Mouse (Mus musculus): ENCODE measurements around the gene Cdk13.
A peak's percentile ranks its signal among the peaks of the same experiment; 100 is the strongest.

The Cdk13 gene

DNA sequence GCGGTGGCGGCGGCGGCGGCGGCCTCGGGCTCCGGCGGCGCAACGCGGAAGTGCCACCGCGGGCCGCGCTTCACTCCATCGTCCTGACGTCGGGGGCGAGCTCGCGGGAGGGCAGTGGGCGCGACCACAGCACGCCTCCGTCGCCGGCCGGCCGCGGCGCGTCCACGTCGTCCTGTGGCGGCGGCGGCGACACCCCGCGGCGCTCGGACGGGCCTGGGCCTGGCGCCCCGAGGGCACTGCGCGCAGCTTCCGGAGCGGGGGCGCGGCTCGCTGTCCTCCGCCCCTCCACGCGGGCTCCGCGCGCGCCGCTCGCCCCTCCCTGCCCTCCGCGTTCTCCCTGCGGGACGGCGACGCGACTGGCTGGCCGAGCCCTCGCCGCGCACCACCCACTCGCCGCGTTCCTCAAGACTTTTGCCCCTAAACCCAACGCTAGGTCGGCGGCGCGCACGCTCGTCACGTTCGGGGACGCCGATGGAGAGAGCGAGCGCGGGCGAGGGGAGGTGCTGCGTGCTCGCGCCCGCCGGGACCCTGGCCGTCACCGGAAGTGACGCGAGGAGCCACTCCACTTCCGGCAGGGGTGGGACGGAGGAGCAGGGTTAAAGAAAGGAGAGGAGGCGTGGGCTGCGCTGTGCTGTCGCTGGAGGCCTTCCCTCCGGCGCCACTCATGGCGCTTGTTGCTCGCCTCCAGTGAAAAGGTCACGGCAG is at the start of gene Cdk13:
Gene Cdk13 (minus strand): TSS at position 189 of the 705 bp plus-strand sequence.
- peak; percentile 100 for DNase-seq (ENCODE audit: low read depth, low spot score)

DNA sequence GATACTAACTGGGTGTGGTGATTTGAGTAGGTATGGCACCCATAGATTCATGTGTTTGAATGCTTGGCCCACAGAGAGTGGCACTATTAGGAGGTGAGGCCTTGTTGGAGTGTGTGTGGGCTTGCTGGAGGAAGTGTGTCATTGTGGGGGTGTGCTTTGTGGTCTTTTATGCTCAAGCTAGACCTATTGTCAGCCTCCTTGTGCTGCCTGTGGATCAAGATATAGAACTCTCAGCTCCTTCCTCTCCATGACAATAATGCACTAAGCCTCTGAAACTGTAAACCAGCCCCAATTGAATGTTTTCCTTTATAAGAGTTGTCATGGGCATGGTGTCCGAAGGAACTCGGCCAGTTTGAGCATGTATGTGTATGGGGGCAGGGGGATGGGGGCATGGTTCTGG is 38.4 kb upstream of the Cdk13 start:
- DNase-seq (ENCODE audit: low read depth, low spot score) = no peak

GRCm38 (mm10) chr13:17842756-17843155 is 37.9 kb upstream of the Cdk13 start:
- DNase-seq (ENCODE audit: low read depth, low spot score) = no peak

GRCm38 (mm10) chr13:17839137-17839536 is 34.2 kb upstream of the Cdk13 start:
- no peak for DNase-seq (ENCODE audit: low read depth, low spot score)

DNA sequence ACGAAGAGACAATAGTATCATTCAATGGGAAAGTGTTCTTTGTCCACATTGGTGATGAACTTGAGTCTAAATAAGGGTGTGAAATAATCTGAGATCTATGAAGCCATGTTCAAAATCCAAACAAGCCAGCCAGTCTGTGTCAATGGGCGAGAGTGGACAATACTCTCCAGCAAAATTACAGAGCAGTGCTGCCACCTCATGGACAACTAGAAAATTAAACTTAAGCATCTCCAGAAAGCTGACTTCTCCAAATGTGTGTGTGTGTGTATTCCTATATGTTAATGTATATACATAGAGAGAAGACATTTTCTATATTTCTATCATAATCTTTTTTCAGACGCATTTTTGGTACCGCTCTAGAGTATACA is 33.6 kb upstream of the Cdk13 start:
- peak; percentile 77 for DNase-seq (ENCODE audit: low read depth, low spot score)

GRCm38 (mm10) chr13:17837610-17838483 is 33.0 kb upstream of the Cdk13 start:
- DNase-seq (ENCODE audit: low read depth, low spot score) = peak; percentile 37

DNA sequence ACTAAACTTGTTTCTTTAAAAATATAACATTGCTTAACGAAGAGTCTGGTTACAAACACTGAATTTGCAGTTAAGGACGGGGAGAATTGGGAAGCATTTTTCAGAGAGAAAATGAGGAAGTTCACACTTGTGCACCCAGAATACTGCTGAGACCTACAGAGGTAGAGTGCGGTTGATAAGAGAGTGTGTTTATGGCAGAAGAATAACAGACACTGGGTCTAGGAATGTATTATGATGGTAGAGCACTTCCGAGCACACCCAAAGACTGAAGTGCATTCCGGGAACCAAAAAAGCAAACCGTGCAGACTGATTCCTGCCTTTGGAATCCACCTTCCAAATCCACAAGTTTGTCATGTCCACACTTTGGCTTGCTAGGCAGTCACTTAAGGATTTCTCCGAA is 31.9 kb upstream of the Cdk13 start:
- no peak for DNase-seq (ENCODE audit: low read depth, low spot score)

- no peak for DNase-seq (ENCODE audit: low read depth, low spot score)
These were observed 28.0 kb upstream of the Cdk13 start for GRCm38 (mm10) chr13:17832940-17833339.

- DNase-seq (ENCODE audit: low read depth, low spot score) = no peak
These were observed 12.3 kb upstream of the Cdk13 start for GRCm38 (mm10) chr13:17817226-17817625.

DNA sequence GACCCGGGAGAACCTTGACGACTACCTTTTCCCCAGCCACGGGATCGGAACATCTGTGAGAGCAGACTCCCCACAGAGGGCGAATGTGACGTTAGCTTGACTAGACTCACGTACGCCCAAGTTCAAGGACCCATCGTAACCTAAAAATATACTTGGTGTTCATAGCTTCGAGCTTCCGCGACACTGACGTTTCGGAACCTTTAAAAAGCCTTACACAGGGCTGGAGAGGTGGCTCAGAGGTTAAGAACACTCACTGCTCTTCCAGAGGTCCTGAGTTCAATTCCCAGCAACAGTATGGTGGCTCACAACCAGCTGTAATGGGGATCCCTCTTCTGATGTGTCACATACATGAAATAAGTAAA is 698 bp upstream of the Cdk13 start:
- DNase-seq (ENCODE audit: low read depth, low spot score) = no peak

DNA sequence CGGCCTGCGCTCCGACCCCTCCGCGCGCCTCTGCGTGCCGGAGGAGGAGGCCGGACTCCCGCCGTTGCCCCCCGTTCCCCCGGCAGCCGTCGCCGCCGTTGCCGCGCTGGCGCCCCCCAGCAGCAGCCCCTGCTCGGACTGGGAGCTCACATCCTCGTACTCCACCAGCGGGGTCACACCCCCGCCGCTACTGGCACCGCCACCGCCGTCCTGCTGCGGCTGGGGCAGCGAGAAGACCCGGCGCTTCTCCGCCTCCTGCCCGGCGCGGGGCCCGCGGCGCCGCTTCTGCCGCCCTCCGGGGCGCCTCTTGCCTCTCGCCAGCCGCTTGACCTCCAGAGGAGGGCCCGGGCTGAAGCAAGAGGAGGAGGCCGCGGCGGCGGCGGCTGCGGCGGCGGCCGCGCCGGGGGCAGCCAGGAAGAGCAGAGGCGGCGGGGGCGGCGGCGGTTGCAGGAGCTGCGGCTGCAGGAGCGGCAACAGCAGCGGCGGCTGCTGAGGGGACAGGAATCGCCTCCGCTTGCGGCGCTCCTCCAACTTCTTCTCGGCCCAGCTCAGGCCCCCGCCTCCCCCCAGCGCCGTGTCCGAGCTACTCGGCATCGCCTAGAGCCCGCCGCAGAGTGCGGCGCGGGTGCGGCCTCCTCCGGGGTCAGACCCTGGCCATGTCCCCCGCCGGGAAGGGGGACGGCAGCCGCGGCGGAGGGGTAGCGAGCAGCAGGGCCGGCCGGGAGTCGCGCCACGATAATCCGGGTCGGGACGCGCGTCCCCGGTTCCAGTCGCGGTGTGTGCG is 647 bp downstream of the Cdk13 start:
- peak; percentile 67 for DNase-seq (ENCODE audit: low read depth, low spot score)

GRCm38 (mm10) chr13:17803331-17804057 is 1.4 kb downstream of the Cdk13 start:
- DNase-seq (ENCODE audit: low read depth, low spot score) = peak; percentile 81

- peak; percentile 9 for DNase-seq (ENCODE audit: low read depth, low spot score)
These were observed 2.0 kb downstream of the Cdk13 start for GRCm38 (mm10) chr13:17802880-17803279.

DNA sequence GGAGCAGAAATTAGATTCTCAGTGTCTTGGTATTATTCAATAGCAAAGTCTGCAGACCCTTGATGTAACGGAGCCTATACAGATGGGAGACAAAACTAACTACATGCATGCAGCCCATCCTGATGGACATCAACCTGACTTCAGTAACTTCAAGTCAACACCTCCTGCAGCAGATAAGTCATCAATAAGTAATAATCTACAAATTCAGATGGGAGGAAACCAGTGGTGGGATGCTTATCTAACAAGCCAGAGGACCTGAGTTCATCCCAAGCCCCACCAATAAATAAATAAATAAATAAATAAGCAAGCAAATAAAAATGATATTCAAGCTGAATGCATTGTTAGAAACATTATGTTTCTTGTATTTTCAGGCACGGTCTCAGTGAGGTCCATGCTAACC is 5.2 kb downstream of the Cdk13 start:
- DNase-seq (ENCODE audit: low read depth, low spot score) = no peak

- peak; percentile 10 for DNase-seq (ENCODE audit: low read depth, low spot score)
These were observed 9.0 kb downstream of the Cdk13 start for GRCm38 (mm10) chr13:17795757-17796456.

DNA sequence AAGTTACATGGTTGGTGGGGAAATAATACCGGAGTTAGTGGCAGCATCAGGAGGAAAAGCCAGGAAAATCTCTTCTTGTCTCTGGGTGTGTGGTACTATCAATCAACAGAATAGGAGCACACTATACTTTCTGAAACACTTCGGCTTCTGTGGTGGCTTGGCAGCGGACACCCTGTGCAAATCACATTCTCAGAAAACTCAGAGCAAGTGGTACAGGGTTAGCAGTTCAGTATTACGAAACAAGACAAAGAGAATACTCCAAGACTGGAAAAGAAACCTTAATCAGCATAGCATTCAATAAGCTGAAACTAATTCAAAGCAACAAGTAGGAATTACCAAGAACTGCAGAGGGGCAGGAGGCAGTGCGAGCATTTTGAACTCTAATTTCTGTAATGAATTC is 21.3 kb downstream of the Cdk13 start:
- no peak for DNase-seq (ENCODE audit: low read depth, low spot score)

DNA sequence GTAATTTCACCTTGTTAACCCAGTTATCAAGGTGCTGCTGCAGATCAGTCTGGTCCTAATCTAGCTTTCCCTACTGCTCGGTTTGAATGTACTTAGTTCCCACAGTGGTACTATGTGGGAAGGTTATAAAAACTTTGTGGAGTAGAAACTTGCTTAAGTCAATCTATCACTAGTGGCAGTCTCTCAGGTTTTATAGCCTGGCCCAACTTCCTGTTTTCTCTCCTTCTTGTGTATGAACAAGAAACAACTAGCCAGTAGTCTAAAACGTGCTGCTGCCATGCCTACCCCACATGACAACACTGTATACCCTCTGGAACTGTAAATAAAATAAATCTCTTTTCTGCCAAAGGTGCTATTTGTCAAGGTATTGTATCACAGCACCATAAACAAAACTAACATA is 25.0 kb downstream of the Cdk13 start:
- DNase-seq (ENCODE audit: low read depth, low spot score) = no peak

GRCm38 (mm10) chr13:17776303-17776702 is 28.6 kb downstream of the Cdk13 start:
- DNase-seq (ENCODE audit: low read depth, low spot score) = no peak

DNA sequence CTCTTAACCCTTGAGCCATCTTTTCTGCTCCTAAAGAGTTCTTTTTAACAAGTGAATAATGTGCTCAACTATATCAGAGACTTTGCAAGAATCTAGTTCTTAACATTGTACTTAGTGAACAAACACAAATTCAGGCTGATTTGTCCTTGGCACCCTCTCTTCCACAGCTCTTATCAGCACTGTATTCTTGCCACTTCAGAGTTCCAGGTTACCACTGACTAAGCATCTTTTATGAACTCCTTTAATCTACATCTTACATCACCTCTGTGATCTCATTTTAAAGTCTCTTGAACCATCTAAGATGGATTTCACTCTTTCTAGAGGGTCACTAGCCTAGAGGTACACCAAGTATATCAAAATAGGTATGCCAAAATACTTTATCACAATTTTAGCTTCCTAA is 29.5 kb downstream of the Cdk13 start:
- DNase-seq (ENCODE audit: low read depth, low spot score) = no peak

DNA sequence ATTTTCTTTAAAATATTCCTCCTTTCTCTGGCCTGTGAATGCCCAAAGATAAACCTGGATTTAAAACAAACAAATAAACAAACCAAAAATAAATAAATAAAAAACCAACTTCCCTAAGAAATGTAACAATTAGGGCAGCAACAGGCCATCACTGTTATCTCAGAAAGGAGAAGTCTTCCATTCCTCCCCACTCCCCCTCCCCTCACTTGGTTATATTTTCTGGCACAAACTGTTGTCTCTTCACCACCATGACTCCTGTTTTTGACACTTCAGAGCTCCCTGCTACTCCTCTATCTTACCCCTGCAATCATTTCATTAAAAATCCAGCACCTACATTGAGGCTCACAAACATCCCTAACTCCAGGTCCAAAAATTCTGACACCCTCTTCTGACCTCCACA is 31.8 kb downstream of the Cdk13 start:
- no peak for DNase-seq (ENCODE audit: low read depth, low spot score)

GRCm38 (mm10) chr13:17772574-17772973 is 32.3 kb downstream of the Cdk13 start:
- DNase-seq (ENCODE audit: low read depth, low spot score) = no peak
